Mouse (Mus musculus) megakaryocyte, embryonic 14.5 days (primary cell): ENCODE measurements around the gene Nkx2-1. TPM values are rescaled to one million over a fixed set of nuclear protein-coding genes. Genes with fewer than 3 reads are reported as not detected.
A peak's percentile ranks its signal among the peaks of the same experiment; 100 is the strongest.

Experiments
- H3K27me3 ChIP-seq: replicated peaks from 2 replicates; pipeline ENCODE3; 2012; ENCODE audit warnings: inconsistent platforms
- H3K36me3 ChIP-seq: replicated peaks from 2 replicates; pipeline ENCODE3; 2012; ENCODE audit warnings: low read length, inconsistent platforms, mixed read lengths
- H3K4me1 ChIP-seq: 2 replicates; pipeline ENCODE4 v1.6.1; 2012; ENCODE audit warnings: inconsistent platforms
- H3K4me3 ChIP-seq: replicated peaks from 2 replicates; pipeline ENCODE3; 2012; ENCODE audit warnings: moderate library complexity, mild to moderate bottlenecking, inconsistent platforms
- H3K9me3 ChIP-seq: 2 replicates; pipeline ENCODE4 v1.6.1; 2012; ENCODE audit warnings: inconsistent platforms
- FLI1 ChIP-seq: IDR thresholded peaks from 2 replicates; pipeline ENCODE4 v1.6.1; 2012; ENCODE audit warnings: low read length, inconsistent platforms, mixed read lengths
- GATA1 ChIP-seq: IDR thresholded peaks from 3 replicates; pipeline ENCODE4 v1.6.1; 2012; ENCODE audit warnings: mixed read lengths, low read length, inconsistent platforms, borderline replicate concordance
- polyA plus RNA-seq: library from polyadenylated mRNA; stranded (reverse); fragments of >175 nt; gene quantifications from 2 replicates; pipeline ENCODE4 v1.2.3, GENCODE M21; 2012; ENCODE audit warnings: low replicate concordance; ENCODE audit not compliant: insufficient read depth

Nkx2-1 gene
- not detected in 2 replicates for polyA plus RNA-seq

GRCm38 (mm10) chr12:56536884-56537265 is at the start of gene Nkx2-1:
TSS of gene Nkx2-1 (minus strand) at chr12:56536908.
- Histone ChIP-seq H3K4me3 (peak within 1 kb of the TSS; percentile 38), H3K36me3 (no peaks in the 10 kb centered on the region), H3K27me3 (peaks cover 91% of the 10 kb centered on the region), H3K9me3 (peaks cover 4% of the 10 kb centered on the region; the same call in 1 of the 2 replicates), H3K4me1 (peaks cover 35% of the 10 kb centered on the region)
- TF ChIP-seq GATA1 (no peak), FLI1 (no peak)

DNA sequence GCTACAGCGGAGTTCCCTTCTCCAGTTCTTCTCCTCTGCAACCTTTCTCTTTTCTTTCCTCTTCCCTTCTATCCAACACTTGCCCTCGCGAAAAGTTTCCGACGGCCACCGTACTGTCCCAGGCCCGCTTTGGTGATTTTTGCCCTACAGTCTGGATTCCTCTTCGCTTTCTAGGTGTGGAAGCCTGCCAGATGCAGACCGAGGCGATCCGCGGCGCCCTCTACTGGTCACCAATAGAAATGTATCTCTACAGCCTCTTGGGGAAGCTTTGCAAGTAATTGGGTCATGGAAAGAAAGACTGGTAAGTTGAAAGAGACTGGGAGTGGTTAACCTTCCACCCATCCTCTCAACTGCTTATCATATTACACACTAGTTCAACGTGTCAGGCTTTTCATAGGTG is 4.4 kb upstream of the Nkx2-1 start:
- TF ChIP-seq GATA1 (no peak), FLI1 (no peak)
- H3K27me3 ChIP-seq = peaks cover 55% of the 10 kb centered on the region

DNA sequence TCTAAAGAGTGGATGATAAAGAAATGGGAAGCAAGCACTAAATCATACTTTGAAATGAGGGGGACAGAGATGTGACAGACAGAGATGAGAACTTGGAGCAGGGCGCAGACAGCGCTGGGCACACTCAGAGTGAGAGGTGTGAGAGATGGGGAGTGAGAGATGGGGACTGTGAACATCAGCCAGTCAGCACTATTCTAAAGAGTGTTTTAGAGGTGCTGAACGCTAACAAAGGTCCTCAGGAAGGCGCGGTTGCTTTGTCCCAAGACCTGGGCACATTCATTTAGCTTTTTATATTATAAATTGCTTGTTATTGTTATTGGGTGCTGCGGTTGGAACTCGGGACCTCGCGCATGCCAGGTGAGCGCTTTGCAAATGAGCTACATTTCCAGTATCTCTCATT is 3.9 kb upstream of the Nkx2-1 start:
- Histone ChIP-seq H3K4me1 (peaks cover 16% of the 10 kb centered on the region), H3K4me3 (no peak overlapping the region), H3K27me3 (peaks cover 60% of the 10 kb centered on the region), H3K36me3 (no peaks in the 10 kb centered on the region), H3K9me3 (no peaks in the 10 kb centered on the region; the same call in 1 of the 2 replicates)
- no peak for TF ChIP-seq GATA1
- TF ChIP-seq FLI1 = no peak

More for the DNA sequence above, 4.4 kb upstream of the Nkx2-1 start:
- Histone ChIP-seq H3K9me3 (no peaks in the 10 kb centered on the region; the same call in 1 of the 2 replicates), H3K4me3 (no peak overlapping the region), H3K36me3 (no peaks in the 10 kb centered on the region), H3K4me1 (peaks cover 11% of the 10 kb centered on the region)

GRCm38 (mm10) chr12:56538601-56539000 is 1.9 kb upstream of the Nkx2-1 start:
- Histone ChIP-seq H3K9me3 (no peaks in the 10 kb centered on the region; the same call in 1 of the 2 replicates), H3K27me3 (peaks cover 80% of the 10 kb centered on the region), H3K4me3 (no peak overlapping the region), H3K36me3 (no peaks in the 10 kb centered on the region), H3K4me1 (peaks cover 26% of the 10 kb centered on the region)
- no peak for TF ChIP-seq GATA1
- TF ChIP-seq FLI1 = no peak

GRCm38 (mm10) chr12:56537931-56538330 is 1.2 kb upstream of the Nkx2-1 start:
- no peaks in the 10 kb centered on the region for H3K36me3 ChIP-seq
- no peak overlapping the region for H3K4me3 ChIP-seq
- peaks cover 33% of the 10 kb centered on the region for H3K4me1 ChIP-seq
- peaks cover 2% of the 10 kb centered on the region; the same call in 1 of the 2 replicates for H3K9me3 ChIP-seq
- peaks cover 86% of the 10 kb centered on the region for H3K27me3 ChIP-seq
- TF ChIP-seq GATA1 (no peak), FLI1 (no peak)

- TF ChIP-seq FLI1 = no peak
- no peak for TF ChIP-seq GATA1
- Histone ChIP-seq H3K27me3 (peaks cover 90% of the 10 kb centered on the region), H3K4me1 (peaks cover 35% of the 10 kb centered on the region), H3K9me3 (peaks cover 4% of the 10 kb centered on the region; the same call in 1 of the 2 replicates), H3K36me3 (no peaks in the 10 kb centered on the region), H3K4me3 (no peak overlapping the region)
These were observed 634 bp upstream of the Nkx2-1 start for GRCm38 (mm10) chr12:56537342-56537741.

DNA sequence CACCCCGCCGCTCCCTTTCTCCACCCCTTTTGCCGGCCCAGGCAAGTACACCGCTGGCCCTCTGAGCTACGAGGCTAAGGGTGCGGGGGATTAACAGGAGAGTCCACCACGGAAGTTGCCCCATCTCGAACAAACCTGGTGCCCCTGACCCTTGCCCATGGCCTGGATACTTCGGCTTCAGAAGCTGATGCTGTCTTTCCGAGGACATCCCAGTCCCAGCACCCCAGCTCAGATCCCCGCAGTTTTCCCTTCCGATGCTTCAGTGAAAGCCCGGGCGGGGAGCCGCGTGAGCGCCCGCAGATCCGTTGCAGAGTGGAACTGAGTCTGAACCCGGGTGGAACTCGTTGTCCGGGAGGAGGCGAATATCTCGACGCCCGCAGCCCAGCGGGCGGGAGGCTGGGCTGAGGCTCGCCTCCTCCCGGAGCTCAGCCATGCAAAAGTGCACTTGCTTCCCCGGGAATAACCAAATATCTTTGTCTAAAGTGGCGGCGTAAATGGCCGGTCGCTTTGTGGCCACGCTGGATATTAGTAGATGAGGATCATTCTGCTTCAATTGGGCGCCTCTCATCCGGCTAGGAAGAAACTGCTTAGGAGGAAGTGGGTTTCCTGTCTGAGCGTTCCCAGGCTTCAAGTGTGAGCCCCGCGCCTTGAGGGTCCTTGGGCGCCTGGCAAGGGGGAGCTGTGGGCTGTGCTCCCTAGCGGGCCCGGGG is 379 bp downstream of the Nkx2-1 start:
- peaks cover 93% of the 10 kb centered on the region for H3K27me3 ChIP-seq
- H3K4me1 ChIP-seq = peaks cover 35% of the 10 kb centered on the region
- H3K36me3 ChIP-seq = no peaks in the 10 kb centered on the region
- no peak for TF ChIP-seq FLI1
- no peak for TF ChIP-seq GATA1
- H3K4me3 ChIP-seq = no peak overlapping the region
- peaks cover 4% of the 10 kb centered on the region; the same call in 1 of the 2 replicates for H3K9me3 ChIP-seq

DNA sequence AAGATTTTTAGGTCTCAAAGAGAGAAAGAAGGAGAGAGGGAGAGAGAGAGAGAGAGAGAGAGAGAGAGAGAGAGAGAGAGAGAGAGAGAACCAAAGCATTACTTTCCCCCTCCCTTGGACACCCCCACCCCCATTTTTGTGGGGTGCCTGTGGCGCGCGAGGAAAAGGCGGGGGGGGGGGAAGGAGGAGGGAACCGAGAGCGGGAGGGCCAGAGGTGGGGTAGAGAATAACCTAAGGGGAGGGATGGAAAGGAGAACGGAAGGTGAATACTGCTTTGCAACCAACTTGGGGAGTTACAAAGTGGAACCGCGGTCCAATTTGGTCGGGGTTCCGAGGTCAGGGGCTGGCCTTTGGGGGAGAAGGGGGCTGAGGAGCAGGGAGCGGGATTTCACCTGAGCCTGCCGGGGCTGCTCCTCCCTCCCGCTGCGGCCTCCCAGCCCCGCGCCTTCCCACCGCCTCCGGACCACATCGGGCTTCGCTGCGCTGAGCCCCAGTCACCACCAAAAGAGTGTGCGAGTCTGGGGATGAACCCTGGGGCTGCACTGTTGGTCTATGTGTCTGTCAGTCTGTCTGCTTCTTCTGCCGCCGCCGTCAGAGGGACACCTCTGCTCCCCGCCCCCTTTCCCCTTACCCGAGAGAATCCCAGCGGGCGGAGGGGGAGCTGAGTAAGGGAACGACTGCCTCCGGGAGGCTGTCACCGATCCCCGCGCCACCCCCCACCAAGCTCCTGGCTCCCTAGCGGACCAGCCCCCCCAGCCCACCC is 1.1 kb downstream of the Nkx2-1 start:
- Histone ChIP-seq H3K27me3 (peaks cover 94% of the 10 kb centered on the region), H3K9me3 (peaks cover 4% of the 10 kb centered on the region; the same call in 1 of the 2 replicates), H3K4me3 (peak overlapping the region; percentile 38), H3K36me3 (no peaks in the 10 kb centered on the region), H3K4me1 (peaks cover 35% of the 10 kb centered on the region)
- TF ChIP-seq GATA1 (no peak), FLI1 (no peak)

DNA sequence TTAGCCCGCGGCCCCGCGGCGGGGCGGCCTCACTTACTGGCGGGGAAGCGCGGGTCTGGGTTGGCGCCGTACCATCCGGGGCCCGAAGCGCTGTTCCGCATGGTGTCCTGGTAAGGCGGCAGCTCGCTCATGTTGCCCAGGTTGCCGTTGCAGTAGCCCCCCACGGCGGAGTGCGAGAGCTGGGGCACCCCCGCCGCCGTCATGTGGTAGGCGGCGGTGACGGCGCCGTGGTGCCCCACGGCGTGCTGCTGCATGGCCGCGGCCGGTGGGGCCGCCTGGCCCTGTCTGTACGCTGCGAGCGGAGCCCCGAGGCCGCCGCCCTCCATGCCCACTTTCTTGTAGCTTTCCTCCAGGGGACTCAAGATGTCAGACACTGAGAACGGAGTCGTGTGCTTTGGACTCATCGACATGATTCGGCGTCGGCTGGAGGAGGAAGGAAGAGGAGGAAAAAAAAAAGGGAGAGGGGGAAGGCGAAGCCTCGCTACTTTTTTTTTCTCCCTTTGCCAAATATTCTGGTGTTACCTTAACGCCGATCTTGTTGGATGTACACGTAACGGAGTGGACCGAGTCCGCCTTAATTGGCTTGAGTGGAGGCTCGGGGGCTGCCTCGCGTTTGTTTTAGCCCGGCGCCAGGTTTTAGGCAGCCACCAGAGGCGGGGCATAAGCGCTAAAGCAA is 1.9 kb downstream of the Nkx2-1 start:
- peaks cover 35% of the 10 kb centered on the region for H3K4me1 ChIP-seq
- peak overlapping the region; percentile 65 for H3K4me3 ChIP-seq
- peaks cover 7% of the 10 kb centered on the region for H3K9me3 ChIP-seq
- TF ChIP-seq FLI1 (no peak), GATA1 (no peak)
- H3K36me3 ChIP-seq = no peaks in the 10 kb centered on the region
- H3K27me3 ChIP-seq = peaks cover 95% of the 10 kb centered on the region
